Mouse (Mus musculus) ES-E14 (cell line): ENCODE data around the gene Nat8f2. TPM values are rescaled to one million over a fixed set of nuclear protein-coding genes. Genes with fewer than 3 reads are reported as not detected.
"Not testable (repeated sequence)": the region's sequence is repeated elsewhere in the genome, so short reads cannot be mapped to it uniquely, and the experiment has no call there.

ENCODE experiments used
- DNase-seq: peaks from one replicate; pipeline ENCODE4 v3.0.0-alpha.2; 2013; ENCODE audit warnings: low read depth, low spot score
- H3K27ac ChIP-seq: 2 replicates; pipeline ENCODE4 v1.5.1; 2012; ENCODE audit warnings: low read depth, mild to moderate bottlenecking, low read length, moderate library complexity, mixed read lengths; ENCODE audit not compliant: poor library complexity, insufficient read depth, severe bottlenecking
- H3K36me3 ChIP-seq: 2 replicates; pipeline ENCODE4 v1.6.1; 2012; ENCODE audit warnings: mild to moderate bottlenecking, low read length, moderate library complexity, mixed read lengths; ENCODE audit not compliant: control insufficient read depth, poor library complexity, insufficient read depth, severe bottlenecking
- H3K4me1 ChIP-seq, 2 experiments: fragments of 150-350 bp in 1 of 2; sonication (generic) in 1 of 2; 2 replicates each; pipeline ENCODE4 v1.6.1; 2012; ENCODE audit warnings: low read length in 2 of 2, mild to moderate bottlenecking in 1 of 2, mixed read lengths in 1 of 2; ENCODE audit not compliant: control insufficient read depth in 2 of 2, insufficient read depth in 2 of 2, poor library complexity in 1 of 2
- H3K4me3 ChIP-seq, 2 experiments: fragments of 150-350 bp in 1 of 2; sonication (generic) in 1 of 2; 2 replicates each; pipeline ENCODE4 v1.5.1; 2012; ENCODE audit warnings: low read length in 2 of 2, low read depth in 1 of 2, mild to moderate bottlenecking in 1 of 2, mixed read lengths in 1 of 2; ENCODE audit not compliant: insufficient read depth in 1 of 2, poor library complexity in 1 of 2, severe bottlenecking in 1 of 2
- H3K9ac ChIP-seq: 2 replicates; pipeline ENCODE4 v1.6.1; 2012; ENCODE audit warnings: low read depth, mild to moderate bottlenecking, low read length, mixed read lengths; ENCODE audit not compliant: poor library complexity, insufficient read depth, severe bottlenecking
- H3K9me3 ChIP-seq: fragments of 150-350 bp; sonication (generic); 2 replicates; pipeline ENCODE4 v1.6.1; 2012; ENCODE audit warnings: low read depth, mild to moderate bottlenecking, low read length; ENCODE audit not compliant: control insufficient read depth, insufficient read depth
- CHD2 ChIP-seq: IDR thresholded peaks from 2 replicates; pipeline ENCODE4 v1.6.1; 2014; ENCODE audit warnings: mild to moderate bottlenecking, low read depth, low read length, inconsistent platforms
- HCFC1 ChIP-seq: IDR thresholded peaks from 2 replicates; pipeline ENCODE4 v1.6.1; 2012; ENCODE audit warnings: low read length, inconsistent platforms, borderline replicate concordance; ENCODE audit not compliant: insufficient read depth
- MAFK ChIP-seq: IDR thresholded peaks from 2 replicates; pipeline ENCODE4 v1.6.1; 2014; ENCODE audit warnings: mild to moderate bottlenecking, low read depth, low read length, inconsistent platforms; ENCODE audit not compliant: insufficient read depth
- ZC3H11A ChIP-seq: IDR thresholded peaks from 2 replicates; pipeline ENCODE4 v1.6.1; 2012; ENCODE audit warnings: low read depth, mild to moderate bottlenecking, inconsistent platforms, low read length, borderline replicate concordance
- ZNF384 ChIP-seq: IDR thresholded peaks from 2 replicates; pipeline ENCODE4 v1.6.1; 2012; ENCODE audit warnings: low read depth, low read length, inconsistent platforms
- in situ Hi-C, 2 experiments: fragments of 600-800 bp; cut with MboI; formaldehyde crosslinking; loops; one replicate each; pipeline ENCODE4 v1.15.1; 2025; ENCODE audit warnings: low sequenced_read_pairs in 2 of 2, inconsistent platforms in 1 of 2; ENCODE audit not compliant: unreplicated experiment in 2 of 2
- total RNA-seq: library from RNA; depleted of rRNA; stranded (reverse); fragments of 300-350 nt; gene quantifications from 2 replicates; pipeline ENCODE4 v1.2.3, GENCODE M21; 2012

Gene Nat8f2
- total RNA-seq, 1 experiment, result 1.0 TPM

DNA sequence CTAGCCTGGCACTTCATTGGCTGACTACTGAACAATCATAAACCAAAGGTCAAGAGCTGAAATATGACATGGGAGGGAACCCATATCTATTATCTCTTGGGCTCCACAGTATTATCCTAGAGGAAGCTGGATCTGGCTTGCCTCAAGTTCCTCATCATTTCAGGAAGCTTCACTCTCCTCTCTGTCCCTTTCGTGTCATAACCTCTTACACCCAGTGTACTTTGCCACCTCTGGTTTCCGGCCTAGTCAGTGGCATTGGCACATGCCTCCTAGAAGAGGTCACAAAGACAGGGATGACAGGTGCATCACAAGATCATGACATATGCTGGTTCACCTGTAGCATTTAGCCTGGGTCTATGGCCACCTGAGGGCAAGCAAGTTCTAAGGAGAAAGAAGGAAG lies 33.3 kb upstream of the Nat8f2 start:
- Histone ChIP-seq H3K27ac (no peak overlapping the region), H3K4me1 (peaks cover 3 to 6% of the 10 kb centered on the region in 2 experiments; a peak in 1 of 4 replicates), H3K9ac (no peak overlapping the region), H3K4me3 (no peak overlapping the region), H3K36me3 (0 out of 2 replicates have a peak, but pooled peaks cover 2% of the 10 kb centered on the region), H3K9me3 (no peaks in the 10 kb centered on the region)
- DNase-seq, result no peak
- no peak for TF ChIP-seq ZC3H11A
- no peak for TF ChIP-seq MAFK
- TF ChIP-seq ZNF384, result no peak
- no peak for TF ChIP-seq CHD2
- no peak for TF ChIP-seq HCFC1
- in situ Hi-C loops, result no loop called here

DNA sequence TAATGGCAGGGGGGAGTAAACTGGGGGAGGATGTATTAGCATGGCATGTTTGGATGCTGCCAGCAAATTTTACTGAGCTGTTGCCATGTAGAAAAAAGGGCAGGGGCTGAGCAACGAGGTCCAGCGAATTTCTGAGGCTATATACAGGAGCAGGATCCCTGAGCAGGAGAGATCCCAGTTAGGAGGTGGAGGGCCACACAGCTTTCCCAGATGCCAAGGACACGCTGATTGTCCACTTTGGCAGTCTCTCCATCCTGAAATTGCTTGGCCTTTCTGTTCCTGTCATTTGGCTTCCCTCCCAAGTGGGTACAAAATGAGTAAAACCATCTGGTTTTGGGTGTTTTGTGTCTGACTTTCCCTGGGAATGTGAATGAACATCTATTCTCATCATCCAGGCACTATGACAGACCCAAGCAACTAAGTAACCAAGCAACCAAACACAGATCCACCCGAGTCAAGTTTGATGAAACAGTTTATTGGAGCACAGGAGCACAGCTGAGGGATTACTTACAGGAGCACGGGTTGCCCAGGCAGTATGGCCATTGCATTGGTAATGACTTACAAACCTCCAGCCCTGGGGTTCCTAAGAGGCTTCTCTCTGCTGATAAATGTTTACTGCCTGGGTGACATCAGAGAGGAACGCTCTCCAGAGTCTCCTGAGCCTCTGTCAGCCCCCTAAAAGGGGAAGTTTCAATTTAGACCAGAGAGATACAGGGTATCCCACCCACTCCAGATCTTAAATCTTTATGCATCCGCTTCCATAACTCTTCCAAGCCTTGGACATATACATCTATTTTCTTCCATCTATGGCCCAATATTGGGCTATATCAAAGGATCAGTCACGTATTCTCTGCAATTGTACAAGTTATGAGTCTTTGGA lies 29.9 kb upstream of the Nat8f2 start:
- DNase-seq, H3K27ac ChIP-seq, H3K4me1 ChIP-seq, H3K36me3 ChIP-seq, H3K9me3 ChIP-seq, H3K4me3 ChIP-seq, H3K9ac ChIP-seq, in situ Hi-C loops: not testable (repeated sequence)

DNA sequence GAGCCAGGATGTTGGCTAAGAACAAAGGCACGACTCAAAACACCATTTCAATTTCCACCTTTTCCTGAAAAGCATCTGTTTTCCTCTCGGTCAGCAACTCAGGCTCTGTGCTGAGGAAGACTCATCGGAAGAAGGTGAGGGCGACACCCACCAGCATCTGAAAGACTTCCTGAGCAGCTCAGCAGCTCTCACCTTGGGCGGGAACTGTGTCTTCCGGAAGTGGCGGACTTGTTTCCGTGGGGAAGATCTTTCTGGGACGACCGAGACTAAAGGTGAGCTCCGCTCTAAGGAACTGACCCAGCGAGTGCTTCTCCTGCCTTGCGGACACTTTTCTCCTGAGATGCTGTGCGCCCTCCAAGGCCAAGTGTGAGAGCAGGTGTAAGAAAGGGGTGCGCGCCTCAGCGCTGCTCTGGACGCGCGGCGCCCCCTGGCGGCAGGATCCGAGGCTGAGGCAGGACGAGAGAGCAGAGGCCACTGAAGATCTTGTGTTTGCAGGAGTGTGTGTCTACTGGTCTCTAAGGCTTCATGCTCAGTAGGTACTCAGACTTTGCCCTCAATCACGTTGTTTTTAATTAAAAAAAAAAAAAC lies 26.2 kb upstream of the Nat8f2 start:
- H3K4me1 ChIP-seq, H3K27ac ChIP-seq, DNase-seq, in situ Hi-C loops, H3K36me3 ChIP-seq, H3K9me3 ChIP-seq, H3K9ac ChIP-seq: not testable (repeated sequence)
- peak overlapping the region; percentile 3 to 34; a peak in 2 of 4 replicates for H3K4me3 ChIP-seq

DNA sequence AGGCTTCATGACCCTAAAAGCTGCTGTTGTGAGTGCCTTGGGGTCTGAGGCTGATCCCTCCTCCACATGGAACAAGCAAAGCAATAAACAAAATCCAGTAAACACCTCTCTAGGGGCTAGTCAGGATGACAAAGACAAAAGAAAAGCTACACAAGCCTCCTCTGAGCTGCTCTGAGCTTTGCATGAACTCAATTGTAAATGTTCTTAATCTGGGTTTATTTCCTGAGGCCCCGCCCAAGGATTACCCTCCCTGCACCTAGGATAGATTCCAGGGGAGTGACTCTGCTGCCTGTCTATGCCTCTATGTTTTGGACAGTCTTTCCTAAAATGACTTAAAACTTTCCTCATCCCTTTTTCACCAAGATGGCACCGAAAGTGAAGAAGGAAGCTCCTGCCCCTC lies 20.0 kb upstream of the Nat8f2 start:
- no peak overlapping the region for H3K4me3 ChIP-seq
- no peaks in the 10 kb centered on the region; the same call in 1 of the 2 replicates for H3K9me3 ChIP-seq
- H3K27ac ChIP-seq, result peak overlapping the region; percentile 44; the same call in 1 of the 2 replicates
- TF ChIP-seq ZNF384, result no peak
- TF ChIP-seq HCFC1, result no peak
- TF ChIP-seq CHD2, result no peak
- TF ChIP-seq MAFK, result no peak
- no peak for TF ChIP-seq ZC3H11A
- in situ Hi-C loops, result no loop called here
- H3K9ac ChIP-seq, result no peak overlapping the region
- H3K4me1 ChIP-seq, result no peaks in the 10 kb centered on the region
- DNase-seq, result no peak
- H3K36me3 ChIP-seq, result no peaks in the 10 kb centered on the region

DNA sequence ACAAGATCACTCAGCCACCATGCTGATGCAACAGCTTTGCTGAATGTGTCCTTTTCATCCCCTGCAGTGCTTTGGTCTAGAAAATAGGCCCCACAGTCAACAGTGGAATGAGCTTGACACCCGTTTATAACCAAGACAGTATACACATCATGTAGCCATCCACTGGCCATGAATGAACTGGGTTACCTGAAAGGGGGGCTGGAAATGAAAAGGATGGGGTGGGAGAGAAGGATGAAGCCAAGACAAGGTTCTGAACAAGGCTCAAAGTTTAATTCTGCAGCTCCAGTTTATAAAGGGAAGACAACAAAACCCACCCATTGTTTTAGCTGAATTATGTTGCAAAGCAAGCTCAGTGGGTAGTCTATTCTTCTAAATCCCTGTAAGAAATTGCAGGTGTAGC lies 15.4 kb upstream of the Nat8f2 start:
- Histone ChIP-seq H3K4me1 (no peaks in the 10 kb centered on the region), H3K27ac (no peak overlapping the region), H3K36me3 (no peaks in the 10 kb centered on the region), H3K4me3 (no peak overlapping the region), H3K9ac (no peak overlapping the region), H3K9me3 (no peaks in the 10 kb centered on the region; the same call in 1 of the 2 replicates)
- in situ Hi-C loops, result no loop called here
- DNase-seq, result no peak
- TF ChIP-seq ZC3H11A (no peak), HCFC1 (no peak), ZNF384 (no peak), MAFK (no peak), CHD2 (no peak)

DNA sequence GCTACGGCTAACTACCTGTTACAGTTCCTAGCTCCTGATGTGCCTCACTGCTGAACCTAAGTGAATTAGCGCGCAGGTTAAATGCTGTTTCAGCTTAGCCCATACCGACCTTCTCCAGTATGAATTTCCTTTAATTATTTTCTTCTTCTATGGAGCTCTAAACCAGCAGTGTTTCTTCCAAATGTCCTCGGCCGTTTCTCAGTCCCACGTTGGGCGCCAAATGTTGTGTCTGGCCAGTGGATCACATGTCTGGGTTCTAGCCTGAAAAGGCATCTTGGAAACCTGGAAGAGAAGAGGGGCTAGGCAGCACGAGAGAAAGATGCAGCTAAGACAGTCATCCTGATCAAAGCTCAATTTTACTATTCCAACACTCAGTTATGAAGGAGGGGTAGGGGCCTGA lies 14.3 kb upstream of the Nat8f2 start:
- H3K9ac ChIP-seq, H3K9me3 ChIP-seq, in situ Hi-C loops, H3K4me3 ChIP-seq, H3K36me3 ChIP-seq, DNase-seq, H3K27ac ChIP-seq, H3K4me1 ChIP-seq: not testable (repeated sequence)
